Mouse (Mus musculus) heart, postnatal 0 days (tissue): ENCODE measurements around the gene Agtrap.

Experiments
- CTCF ChIP-seq: IDR thresholded peaks from 2 replicates; pipeline ENCODE4 v1.5.1; 2016; ENCODE audit warnings: antibody characterized with exemption, control low read depth, low read depth
- EP300 ChIP-seq: IDR thresholded peaks from 2 replicates; pipeline ENCODE4 v1.6.1; 2016; ENCODE audit warnings: antibody characterized with exemption, low read depth

GRCm38 (mm10) chr4:148075881-148076280 lies 11.9 kb downstream of the Agtrap start:
- no peak for TF ChIP-seq CTCF
- TF ChIP-seq EP300 = no peak
